Mouse (Mus musculus) G1E (cell line): ENCODE data around the gene Xcr1.

ENCODE experiments used
- CTCF ChIP-seq: IDR thresholded peaks from 2 replicates; pipeline ENCODE4 v1.5.1; 2012; ENCODE audit warnings: low read depth, low read length, inconsistent platforms, mixed read lengths
- GATA1 ChIP-seq: IDR thresholded peaks from 2 replicates; pipeline ENCODE4 v1.6.1; 2012; ENCODE audit warnings: borderline replicate concordance, low read length, inconsistent platforms, mixed read lengths
- GATA2 ChIP-seq: IDR thresholded peaks from 2 replicates; pipeline ENCODE4 v1.6.1; 2012; ENCODE audit warnings: low read depth, low read length, inconsistent platforms, borderline replicate concordance
- POLR2AphosphoS5 ChIP-seq: IDR thresholded peaks from 2 replicates; pipeline ENCODE4 v1.6.1; 2012; ENCODE audit warnings: low read depth, low read length, inconsistent platforms; ENCODE audit not compliant: insufficient replicate concordance
- TAL1 ChIP-seq: conservative IDR thresholded peaks from 2 replicates; pipeline ENCODE4 v1.6.1; 2012; ENCODE audit warnings: low read depth, low read length, inconsistent platforms, mixed read lengths

DNA sequence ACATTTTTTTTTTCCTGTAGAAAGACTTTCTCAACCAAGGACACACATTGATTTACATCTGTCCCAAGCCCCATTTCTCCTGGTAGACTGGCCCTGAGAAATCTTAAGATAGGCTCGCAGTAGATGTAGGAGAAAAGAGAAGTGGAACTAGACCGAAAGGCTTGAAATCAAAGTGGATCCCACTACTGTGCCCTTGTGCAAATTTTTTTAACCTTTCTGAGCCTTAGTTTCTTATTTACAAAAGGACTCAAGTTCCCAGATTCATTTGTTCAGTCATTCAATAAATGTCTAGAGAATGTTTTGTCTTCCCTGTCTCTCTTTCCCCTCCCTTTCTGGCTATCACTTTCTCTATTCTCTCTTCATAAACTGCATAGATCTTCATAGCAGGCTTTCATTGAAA is 5.0 kb downstream of the Xcr1 start:
- TF ChIP-seq TAL1, result no peak
- no peak for TF ChIP-seq CTCF
- TF ChIP-seq POLR2AphosphoS5, result no peak
- no peak for TF ChIP-seq GATA1
- no peak for TF ChIP-seq GATA2
